Mouse (Mus musculus) kidney, adult 18-20 months (tissue): ENCODE measurements around the gene Arpc1a.
"Not testable (repeated sequence)": the region's sequence is repeated elsewhere in the genome, so short reads cannot be mapped to it uniquely, and the experiment has no call there.

ENCODE experiments used
- DNase-seq: peaks from one replicate; pipeline ENCODE4 v3.0.0; 2021

Gene Arpc1a

GRCm38 (mm10) chr5:145105694-145106275, 22.2 kb downstream of the Arpc1a start:
- no peak for DNase-seq

- no peak for DNase-seq
Measured at GRCm38 (mm10) chr5:145110401-145110800, 26.8 kb downstream of the Arpc1a start.

- DNase-seq: no peak
Measured at GRCm38 (mm10) chr5:145112566-145112965, 28.9 kb downstream of the Arpc1a start.

GRCm38 (mm10) chr5:145113416-145113815, 29.8 kb downstream of the Arpc1a start:
- no peak for DNase-seq

GRCm38 (mm10) chr5:145114071-145114605, 30.5 kb downstream of the Arpc1a start, which contains the start of gene Arpc1b:
Gene Arpc1b, plus strand, starts transcription at chr5:145114215.
- peak; percentile 72 for DNase-seq

GRCm38 (mm10) chr5:145114606-145115473, 31.2 kb downstream of the Arpc1a start:
- DNase-seq: peak; percentile 67

GRCm38 (mm10) chr5:145115736-145116135, 32.1 kb downstream of the Arpc1a start:
- DNase-seq: no peak

GRCm38 (mm10) chr5:145116316-145116715, 32.7 kb downstream of the Arpc1a start:
- DNase-seq: peak; percentile 55

- peak; percentile 70 for DNase-seq
Measured at GRCm38 (mm10) chr5:145116916-145117315, 33.3 kb downstream of the Arpc1a start.

- DNase-seq: peak; percentile 19
Measured at GRCm38 (mm10) chr5:145118005-145118404, 34.4 kb downstream of the Arpc1a start.

- DNase-seq: no peak
Measured at GRCm38 (mm10) chr5:145118461-145118860, 34.8 kb downstream of the Arpc1a start.

GRCm38 (mm10) chr5:145119385-145119784, 35.8 kb downstream of the Arpc1a start:
- DNase-seq: no peak

GRCm38 (mm10) chr5:145120921-145121320, 37.3 kb downstream of the Arpc1a start:
- no peak for DNase-seq

- DNase-seq: no peak
Measured at GRCm38 (mm10) chr5:145123396-145123795, 39.8 kb downstream of the Arpc1a start.

GRCm38 (mm10) chr5:145126580-145126979, 43.0 kb downstream of the Arpc1a start:
- no peak for DNase-seq

GRCm38 (mm10) chr5:145129124-145129523, 45.5 kb downstream of the Arpc1a start:
- DNase-seq: no peak

GRCm38 (mm10) chr5:145129773-145130172, 46.1 kb downstream of the Arpc1a start:
- not testable (repeated sequence) for DNase-seq

- DNase-seq: no peak
Measured at GRCm38 (mm10) chr5:145130191-145130590, 46.6 kb downstream of the Arpc1a start.

GRCm38 (mm10) chr5:145130995-145131394, 47.4 kb downstream of the Arpc1a start:
- DNase-seq: no peak

- DNase-seq: not testable (repeated sequence)
Measured at GRCm38 (mm10) chr5:145133275-145133674, 49.6 kb downstream of the Arpc1a start.

GRCm38 (mm10) chr5:145138836-145139235, 55.2 kb downstream of the Arpc1a start:
- DNase-seq: no peak

GRCm38 (mm10) chr5:145139571-145140519, 56.2 kb downstream of the Arpc1a start, which contains the start of the genes Pdap1 and Bud31:
Gene Pdap1, minus strand, starts transcription at chr5:145140238.
Gene Bud31, plus strand, starts transcription at chr5:145140362.
- peak; percentile 97 for DNase-seq
